Mouse (Mus musculus) embryonic facial prominence, embryonic 10.5 days (tissue): ENCODE results near the gene 4921517D22Rik. TPM values are rescaled to one million over a fixed set of nuclear protein-coding genes. Genes with fewer than 3 reads are reported as not detected.

Experiments used
- DNase-seq: peaks from one replicate; pipeline ENCODE4 v3.0.0-alpha.2; 2017; ENCODE audit warnings: low spot score
- H3K27ac ChIP-seq: fragments of 300-500 bp; sonication (generic); replicated peaks from 2 replicates; pipeline ENCODE4 v1.5.1; 2016; ENCODE audit warnings: mild to moderate bottlenecking
- H3K27me3 ChIP-seq: fragments of 300-500 bp; sonication (generic); replicated peaks from 2 replicates; pipeline ENCODE4 v1.6.1; 2016; ENCODE audit warnings: low read depth, mild to moderate bottlenecking; ENCODE audit not compliant: poor library complexity, severe bottlenecking
- H3K36me3 ChIP-seq: fragments of 300-500 bp; sonication (generic); replicated peaks from 2 replicates; pipeline ENCODE4 v1.6.1; 2016; ENCODE audit warnings: mild to moderate bottlenecking, moderate library complexity
- H3K4me1 ChIP-seq: fragments of 300-500 bp; sonication (generic); 2 replicates; pipeline ENCODE4 v1.6.1; 2016
- H3K4me3 ChIP-seq: fragments of 300-500 bp; sonication (generic); 2 replicates; pipeline ENCODE4 v1.5.1; 2016; ENCODE audit warnings: mild to moderate bottlenecking, moderate library complexity
- H3K9me3 ChIP-seq: fragments of 300-500 bp; sonication (generic); 2 replicates; pipeline ENCODE4 v1.6.1; 2016; ENCODE audit warnings: mild to moderate bottlenecking
- WGBS: fragments of 180-500 bp; shearing (Covaris S2); methylation state at CpG from one replicate; pipeline ENCODE4 v1.1.7; 2016; 5-methylcytosine and 5-hydroxymethylcytosine counted together
- polyA plus RNA-seq: library from polyadenylated mRNA; unstranded; fragments of >200 nt; fragmentation: Nextera tagmentation; extraction: Ambion mirVana; gene quantifications from 2 replicates; pipeline ENCODE4 v1.2.1, GENCODE M21; 2016

The 4921517D22Rik gene
- polyA plus RNA-seq, 1 experiment from 2014 or later, result not detected

DNA sequence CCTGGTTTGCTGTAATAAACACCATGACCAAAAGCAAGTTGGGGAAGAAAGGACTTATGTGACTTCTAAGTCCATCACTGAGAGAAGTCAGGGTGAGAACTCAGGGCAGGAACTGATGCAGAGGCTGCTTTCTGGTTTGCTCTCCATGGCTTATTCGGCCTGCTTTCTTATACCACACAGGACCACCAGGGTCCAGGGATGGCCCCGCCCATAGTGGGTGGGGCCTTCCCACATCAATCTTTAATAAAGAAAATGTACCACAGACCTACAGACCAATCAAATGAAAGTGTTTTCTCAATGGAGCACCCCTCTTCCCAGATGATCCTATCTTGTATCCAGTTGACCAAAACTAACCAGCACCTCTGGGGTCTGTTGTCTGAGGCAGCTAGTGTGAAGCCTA, 22.4 kb downstream of the 4921517D22Rik start:
- 76% methylated on average over 2 of the region's 2 CpGs for WGBS
- Histone ChIP-seq H3K36me3 (peaks cover 31% of the 10 kb centered on the region), H3K4me1 (peaks cover 35% of the 10 kb centered on the region), H3K9me3 (no peaks in the 10 kb centered on the region), H3K4me3 (no peak overlapping the region), H3K27me3 (no peaks in the 10 kb centered on the region), H3K27ac (no peak overlapping the region)
- no peak for DNase-seq

GRCm38 (mm10) chr13:59669946-59670345, 24.0 kb downstream of the 4921517D22Rik start:
- no peak for DNase-seq
- Histone ChIP-seq H3K27me3 (no peaks in the 10 kb centered on the region), H3K27ac (no peak overlapping the region), H3K4me3 (no peak overlapping the region), H3K9me3 (no peaks in the 10 kb centered on the region), H3K4me1 (peaks cover 26% of the 10 kb centered on the region), H3K36me3 (peaks cover 47% of the 10 kb centered on the region)
- 91% methylated on average over 10 of the region's 10 CpGs for WGBS

GRCm38 (mm10) chr13:59668501-59669093, 25.3 kb downstream of the 4921517D22Rik start:
- no peaks in the 10 kb centered on the region for H3K9me3 ChIP-seq
- peaks cover 17% of the 10 kb centered on the region for H3K4me1 ChIP-seq
- H3K27ac ChIP-seq, result 0 out of 2 replicates have a peak overlapping the region, but pooled peaks have one; percentile 35
- no peak overlapping the region for H3K4me3 ChIP-seq
- H3K36me3 ChIP-seq, result peaks cover 61% of the 10 kb centered on the region
- no peak for DNase-seq
- H3K27me3 ChIP-seq, result no peaks in the 10 kb centered on the region
- WGBS, result 80% methylated on average over 11 of the region's 11 CpGs

DNA sequence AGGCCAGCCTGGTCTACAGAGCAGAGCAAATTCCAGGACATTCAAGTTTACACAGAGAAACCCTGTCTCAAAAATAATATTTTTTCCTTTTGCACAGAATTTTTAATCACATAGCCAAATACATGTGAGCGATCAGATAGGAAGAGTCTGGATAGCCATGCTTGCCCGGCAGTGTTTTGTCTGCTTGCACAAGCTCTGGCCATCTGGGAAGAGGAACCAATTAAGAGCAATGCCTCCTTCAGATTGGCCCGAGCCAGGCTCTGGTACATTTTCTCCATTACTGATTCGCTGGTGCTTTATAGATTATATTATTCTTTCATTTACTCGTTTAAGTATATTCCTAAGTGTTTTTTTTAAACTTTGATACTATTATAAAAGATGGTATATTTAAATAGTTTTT, 26.1 kb downstream of the 4921517D22Rik start:
- no peaks in the 10 kb centered on the region for H3K9me3 ChIP-seq
- 91% methylated on average over 5 of the region's 5 CpGs for WGBS
- H3K27ac ChIP-seq, result no peak overlapping the region
- peaks cover 11% of the 10 kb centered on the region for H3K4me1 ChIP-seq
- no peak for DNase-seq
- H3K36me3 ChIP-seq, result peaks cover 69% of the 10 kb centered on the region
- H3K27me3 ChIP-seq, result no peaks in the 10 kb centered on the region
- H3K4me3 ChIP-seq, result no peak overlapping the region

GRCm38 (mm10) chr13:59663939-59664712, 29.8 kb downstream of the 4921517D22Rik start:
- 95% methylated on average over 19 of the region's 19 CpGs for WGBS
- Histone ChIP-seq H3K36me3 (peaks cover 92% of the 10 kb centered on the region), H3K9me3 (no peaks in the 10 kb centered on the region), H3K27ac (no peak overlapping the region), H3K27me3 (no peaks in the 10 kb centered on the region), H3K4me1 (peaks cover 5% of the 10 kb centered on the region; the same call in 1 of the 2 replicates), H3K4me3 (no peak overlapping the region)
- DNase-seq, result no peak

- DNase-seq, result no peak
- no peak overlapping the region for H3K4me3 ChIP-seq
- no peaks in the 10 kb centered on the region for H3K27me3 ChIP-seq
- no peaks in the 10 kb centered on the region for H3K9me3 ChIP-seq
- WGBS, result 96% methylated on average over 12 of the region's 12 CpGs
- H3K27ac ChIP-seq, result no peak overlapping the region
- H3K4me1 ChIP-seq, result peaks cover 5% of the 10 kb centered on the region; the same call in 1 of the 2 replicates
- peaks cover 99% of the 10 kb centered on the region for H3K36me3 ChIP-seq
Observed at GRCm38 (mm10) chr13:59661966-59662365, 31.9 kb downstream of the 4921517D22Rik start.

DNA sequence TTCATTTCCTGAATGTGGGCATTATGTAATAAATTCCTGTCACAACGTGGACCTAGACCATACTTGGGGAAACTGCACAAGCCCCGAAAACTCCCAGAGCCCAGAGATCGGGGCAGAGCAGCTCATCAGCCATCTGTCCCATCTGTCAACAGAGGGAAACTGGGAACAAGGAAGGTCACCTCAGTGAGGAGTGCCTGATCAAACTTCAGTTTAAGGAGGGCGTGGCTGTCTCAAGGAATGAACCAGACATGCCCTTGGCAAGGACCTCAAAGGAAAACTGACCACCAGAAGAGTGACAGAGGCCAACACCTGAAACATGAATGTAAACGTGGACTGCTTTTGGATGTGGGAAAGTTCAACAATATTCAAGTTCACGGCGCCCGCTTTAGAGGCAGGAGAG, 32.5 kb downstream of the 4921517D22Rik start:
- H3K27me3 ChIP-seq, result no peaks in the 10 kb centered on the region
- peaks cover 98% of the 10 kb centered on the region for H3K36me3 ChIP-seq
- 93% methylated on average over 8 of the region's 8 CpGs for WGBS
- DNase-seq, result no peak
- H3K27ac ChIP-seq, result no peak overlapping the region
- H3K9me3 ChIP-seq, result no peaks in the 10 kb centered on the region
- H3K4me1 ChIP-seq, result peaks cover 11% of the 10 kb centered on the region
- H3K4me3 ChIP-seq, result no peak overlapping the region

DNA sequence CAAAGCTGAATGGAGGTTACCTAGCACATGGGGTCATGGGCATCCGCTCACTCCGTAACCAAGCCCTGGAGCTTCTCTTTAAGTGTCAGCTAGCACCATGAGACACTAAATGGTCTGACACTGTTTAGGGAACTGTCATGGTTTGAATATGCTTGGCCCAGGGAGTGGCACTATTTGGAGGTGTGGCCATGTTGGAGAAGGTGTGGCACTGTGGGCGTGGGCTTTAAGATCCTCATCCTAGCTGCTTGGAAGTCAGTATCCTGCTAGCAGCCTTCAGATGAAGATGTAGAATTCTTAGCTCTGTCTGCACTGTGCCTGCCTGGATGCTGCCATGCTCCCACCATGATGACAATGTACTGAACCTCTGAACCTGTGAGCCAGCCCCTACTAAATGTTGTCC, 33.5 kb downstream of the 4921517D22Rik start:
- Histone ChIP-seq H3K9me3 (no peaks in the 10 kb centered on the region), H3K4me3 (no peak overlapping the region), H3K36me3 (peaks cover 98% of the 10 kb centered on the region), H3K27me3 (no peaks in the 10 kb centered on the region), H3K27ac (no peak overlapping the region), H3K4me1 (peaks cover 19% of the 10 kb centered on the region)
- WGBS, result 95% methylated on average over 3 of the region's 3 CpGs
- DNase-seq, result no peak

DNA sequence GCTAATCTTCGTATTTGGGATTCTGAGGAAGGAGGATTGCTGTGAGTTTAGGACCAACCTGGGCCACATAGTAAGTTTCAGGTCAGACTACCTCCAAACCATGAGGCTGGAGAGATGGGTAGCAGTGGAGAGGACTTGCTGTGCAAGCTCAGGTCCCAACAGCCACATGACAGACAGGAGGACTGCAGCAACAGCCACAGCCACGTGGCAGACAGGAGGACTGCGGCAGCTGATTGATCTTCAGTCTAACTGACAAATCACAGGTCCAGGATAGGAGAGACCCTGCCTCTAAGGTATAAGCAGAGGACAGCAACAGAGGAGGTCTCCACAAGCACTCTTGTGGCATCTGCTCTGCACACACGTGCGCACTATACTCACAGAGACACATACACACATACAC, 36.1 kb downstream of the 4921517D22Rik start:
- Histone ChIP-seq H3K27me3 (no peaks in the 10 kb centered on the region), H3K36me3 (peaks cover 97% of the 10 kb centered on the region), H3K4me3 (no peak overlapping the region), H3K9me3 (no peaks in the 10 kb centered on the region), H3K27ac (no peak overlapping the region), H3K4me1 (peaks cover 36% of the 10 kb centered on the region)
- 87% methylated on average over 5 of the region's 5 CpGs for WGBS
- DNase-seq, result no peak

- no peak for DNase-seq
- no peaks in the 10 kb centered on the region for H3K27me3 ChIP-seq
- peak overlapping the region; percentile 16 for H3K27ac ChIP-seq
- no peaks in the 10 kb centered on the region for H3K9me3 ChIP-seq
- H3K36me3 ChIP-seq, result peaks cover 97% of the 10 kb centered on the region
- H3K4me1 ChIP-seq, result peaks cover 42% of the 10 kb centered on the region
- WGBS, result 47% methylated on average over 4 of the region's 4 CpGs
- no peak overlapping the region for H3K4me3 ChIP-seq
Observed at GRCm38 (mm10) chr13:59656975-59657388, 36.9 kb downstream of the 4921517D22Rik start.

GRCm38 (mm10) chr13:59656316-59656832, 37.5 kb downstream of the 4921517D22Rik start:
- Histone ChIP-seq H3K36me3 (peaks cover 94% of the 10 kb centered on the region), H3K9me3 (no peaks in the 10 kb centered on the region), H3K27ac (peak overlapping the region; percentile 16), H3K4me3 (no peak overlapping the region), H3K4me1 (peaks cover 42% of the 10 kb centered on the region), H3K27me3 (no peaks in the 10 kb centered on the region)
- DNase-seq, result no peak
- WGBS, result 73% methylated on average over 10 of the region's 10 CpGs

DNA sequence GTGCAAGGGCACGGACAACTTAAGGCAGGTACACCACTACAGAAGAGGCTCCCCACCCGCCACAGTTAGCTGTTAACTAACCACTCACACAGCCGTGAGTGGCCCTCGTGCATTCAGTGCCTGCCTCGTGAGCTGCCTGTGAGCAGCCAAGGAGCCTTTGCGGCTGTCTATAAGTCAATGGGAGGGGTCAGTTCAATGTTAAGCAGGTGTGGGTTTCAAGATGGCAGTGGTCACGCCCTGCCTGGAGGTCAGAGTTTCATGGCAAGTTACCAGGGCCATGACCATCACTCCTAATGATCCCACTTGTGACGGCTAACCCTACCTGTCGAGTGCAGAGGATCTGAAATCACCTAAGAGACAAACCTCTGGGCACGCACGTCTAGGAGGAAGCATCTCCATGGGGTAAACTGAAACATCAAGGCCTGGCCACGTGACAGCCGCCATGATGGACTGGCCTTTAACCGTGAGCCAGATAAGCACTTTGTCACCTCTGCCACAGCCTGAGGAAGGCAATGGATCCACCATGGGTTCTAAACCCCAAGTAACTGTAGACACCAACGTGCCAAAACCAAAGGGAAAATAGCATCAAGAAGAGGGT, 38.1 kb downstream of the 4921517D22Rik start:
- Histone ChIP-seq H3K36me3 (peaks cover 94% of the 10 kb centered on the region), H3K27me3 (no peaks in the 10 kb centered on the region), H3K9me3 (no peaks in the 10 kb centered on the region), H3K4me3 (no peak overlapping the region), H3K4me1 (peaks cover 42% of the 10 kb centered on the region), H3K27ac (no peak overlapping the region)
- WGBS, result 94% methylated on average over 15 of the region's 15 CpGs
- DNase-seq, result no peak
